Mouse (Mus musculus) lung, postnatal 10 days (tissue): ENCODE data around the gene Gcnt1.

Experiments used
- DNase-seq: peaks from one replicate; pipeline ENCODE4 v3.0.0; 2021

Gcnt1 gene

DNA sequence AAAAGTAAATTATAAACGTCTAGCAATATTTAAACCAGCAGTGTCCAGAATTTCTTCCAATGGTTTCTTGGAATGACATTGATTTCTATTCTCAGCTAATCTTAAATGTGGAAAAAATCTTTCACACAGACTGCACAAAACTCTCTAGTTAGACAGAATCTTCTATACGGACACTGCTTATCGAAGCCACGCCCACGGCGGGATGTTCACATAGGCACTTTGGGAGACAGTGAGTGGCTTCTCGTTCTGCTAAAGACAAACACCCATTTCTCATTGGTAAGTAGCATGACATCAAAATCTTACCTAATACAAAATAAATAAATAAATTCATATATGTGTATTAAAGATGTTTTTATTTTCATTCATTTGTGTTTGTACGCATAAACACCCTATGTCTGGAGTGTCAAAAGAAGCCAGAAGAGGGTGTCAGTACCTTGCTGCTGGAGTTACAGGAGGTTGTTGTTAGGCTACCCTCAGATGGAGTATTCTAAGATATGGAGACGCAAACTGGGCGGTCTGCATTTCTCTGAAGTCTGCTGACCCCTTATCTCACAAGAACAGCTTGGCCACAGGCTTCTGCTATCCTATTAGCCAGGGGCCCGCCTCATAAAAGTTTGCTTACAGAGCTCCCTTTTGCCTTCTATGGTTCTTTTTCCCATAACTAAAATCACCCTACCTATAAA lies 49.5 kb downstream of the Gcnt1 start:
- DNase-seq, result no peak

DNA sequence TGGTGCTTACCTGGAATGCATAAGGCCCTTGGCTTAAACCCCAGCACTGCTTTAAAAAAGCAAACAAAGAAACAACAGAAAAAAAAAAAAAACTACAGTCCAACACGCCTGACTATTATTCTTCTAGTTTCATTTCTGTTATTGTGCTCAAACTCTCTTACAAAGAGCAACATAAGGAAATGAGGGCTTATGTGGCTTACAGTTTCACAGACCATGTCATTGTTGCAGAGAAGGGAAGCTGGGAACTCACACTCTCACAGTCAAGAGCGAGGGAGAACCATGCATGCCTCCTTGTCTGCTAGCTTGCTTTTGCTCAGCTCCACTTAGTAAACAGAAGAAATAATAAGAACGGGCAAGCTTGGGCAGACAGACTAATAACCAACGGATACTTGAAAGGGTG lies 52.9 kb downstream of the Gcnt1 start:
- no peak for DNase-seq

DNA sequence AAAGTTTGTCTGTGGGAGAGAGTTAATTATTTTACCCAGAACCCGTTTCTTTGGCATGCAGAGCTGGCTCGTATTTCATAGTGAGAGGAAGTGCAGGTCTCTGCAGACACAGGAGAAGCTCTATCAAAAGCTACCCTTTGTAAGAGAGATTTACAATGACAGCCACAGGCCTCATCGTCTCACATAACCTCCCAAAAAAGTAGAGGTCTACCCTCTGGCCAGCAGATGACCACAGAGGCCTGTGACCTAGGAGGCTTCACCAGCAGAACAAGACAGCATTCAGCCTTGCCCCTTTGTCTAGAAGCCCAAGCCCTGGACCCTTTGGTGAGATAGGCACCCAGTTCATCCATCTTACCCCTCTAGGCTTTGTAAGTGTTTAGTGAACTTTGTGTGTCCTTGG lies 53.9 kb downstream of the Gcnt1 start:
- no peak for DNase-seq

DNA sequence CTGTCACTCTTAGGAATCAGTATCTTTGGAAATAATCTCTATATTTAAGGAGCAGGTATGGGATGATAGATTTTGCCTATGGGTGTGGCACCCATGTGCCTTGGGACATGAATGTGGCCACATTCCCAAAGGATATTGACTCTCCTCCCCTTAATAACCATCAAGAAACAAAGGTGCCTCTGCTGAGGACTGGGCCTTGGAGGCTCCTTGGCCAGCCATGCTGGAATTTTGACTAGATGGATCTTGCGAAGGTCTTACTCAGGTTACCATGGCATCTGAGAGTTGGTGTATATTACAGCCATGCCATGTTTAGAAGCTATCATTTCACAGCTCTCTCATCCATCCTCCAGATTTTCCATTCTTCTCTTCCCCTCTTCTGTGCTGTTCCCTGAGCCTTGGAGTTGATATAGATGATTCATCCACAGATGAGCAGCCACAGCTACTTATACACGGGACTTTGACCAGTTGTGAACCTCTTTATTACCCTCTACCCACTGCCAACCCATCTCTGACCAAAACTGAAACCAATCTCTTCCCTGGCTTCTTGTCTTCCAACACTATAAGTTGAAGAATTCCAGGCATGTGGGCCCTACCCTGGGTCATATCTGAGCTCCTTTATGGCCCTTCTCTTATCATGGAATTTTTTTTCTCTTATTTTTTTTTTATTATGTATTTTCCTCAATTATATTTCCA lies 56.2 kb downstream of the Gcnt1 start:
- DNase-seq, result no peak

DNA sequence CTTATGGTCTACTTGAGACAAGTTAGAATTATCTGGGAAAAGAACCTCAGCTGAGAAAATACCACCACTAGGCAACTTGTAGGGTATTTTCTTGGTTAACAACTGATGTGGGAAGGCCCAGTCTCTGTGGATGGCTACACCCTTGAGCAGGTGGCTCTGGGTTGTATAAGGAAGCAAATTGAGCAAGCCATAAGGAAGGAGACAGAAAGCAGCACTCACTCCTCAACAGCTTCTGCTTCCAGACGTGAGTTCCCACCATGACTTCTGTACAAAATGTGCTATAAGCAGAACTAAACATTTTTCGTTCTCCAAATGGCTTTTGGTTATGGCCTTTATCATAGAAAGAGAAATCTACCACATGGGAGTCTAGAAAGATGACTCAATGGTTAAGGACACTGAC lies 58.2 kb downstream of the Gcnt1 start:
- no peak for DNase-seq

DNA sequence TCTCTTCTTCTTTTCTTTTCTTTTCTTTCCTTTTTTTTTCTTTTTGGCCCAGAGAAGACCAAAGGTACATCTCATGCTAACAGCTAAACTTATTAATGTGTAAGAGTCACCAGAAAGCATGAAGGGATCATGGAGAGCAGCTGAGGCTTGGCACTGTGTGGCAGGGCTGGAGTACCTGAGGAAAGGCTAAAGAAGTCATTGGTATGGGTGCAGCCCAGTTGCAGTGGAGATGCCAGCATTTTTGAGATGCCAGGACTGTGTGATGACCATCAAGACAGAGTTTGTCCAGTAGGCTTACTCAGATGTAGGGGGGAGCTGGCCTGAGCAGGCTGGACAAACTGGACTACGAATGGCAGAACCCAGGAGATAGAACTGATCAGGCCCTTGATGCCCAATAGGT lies 58.9 kb downstream of the Gcnt1 start:
- no peak for DNase-seq

DNA sequence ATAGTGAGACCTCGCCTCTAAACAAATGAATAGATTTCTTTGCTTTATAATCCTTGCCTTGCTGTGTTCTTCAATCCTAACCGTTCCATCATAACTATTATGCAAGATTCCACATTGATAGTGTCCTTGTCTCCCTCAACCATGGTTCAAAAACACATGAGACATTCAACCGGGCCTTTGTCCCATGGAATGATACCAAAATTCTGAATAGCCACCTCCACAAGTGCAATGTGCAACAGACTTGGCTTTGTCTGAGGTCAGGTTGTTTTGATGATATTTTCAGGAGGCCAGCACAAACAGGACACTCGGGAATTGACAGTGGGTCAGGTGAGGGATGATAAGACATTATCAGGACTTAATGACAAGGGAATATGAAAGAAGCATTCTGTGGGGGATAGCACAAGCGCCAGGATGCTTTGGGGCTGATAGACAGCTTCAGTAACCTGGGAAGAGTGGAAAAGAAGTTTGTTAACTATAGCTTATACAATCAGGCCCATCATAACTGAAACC lies 59.9 kb downstream of the Gcnt1 start:
- no peak for DNase-seq

DNA sequence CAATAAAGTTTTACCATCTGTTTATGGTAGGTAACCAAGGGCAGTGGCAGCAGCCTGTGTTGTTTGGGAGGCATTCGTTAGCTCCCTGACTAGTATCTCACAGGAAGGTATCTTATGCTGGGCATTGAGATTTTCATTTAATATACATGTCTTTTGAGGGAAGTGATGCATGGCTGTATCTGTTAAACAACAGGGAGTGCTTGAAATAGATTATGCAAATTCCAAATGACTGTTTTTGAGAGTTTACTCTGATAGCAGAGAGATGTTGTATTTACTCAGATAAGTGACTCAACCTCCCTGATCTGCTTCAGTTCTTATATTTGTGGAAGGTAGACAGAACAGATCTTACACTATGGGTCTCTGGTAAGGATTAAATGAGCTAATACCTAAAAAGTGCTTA lies 61.1 kb downstream of the Gcnt1 start:
- DNase-seq, result no peak

DNA sequence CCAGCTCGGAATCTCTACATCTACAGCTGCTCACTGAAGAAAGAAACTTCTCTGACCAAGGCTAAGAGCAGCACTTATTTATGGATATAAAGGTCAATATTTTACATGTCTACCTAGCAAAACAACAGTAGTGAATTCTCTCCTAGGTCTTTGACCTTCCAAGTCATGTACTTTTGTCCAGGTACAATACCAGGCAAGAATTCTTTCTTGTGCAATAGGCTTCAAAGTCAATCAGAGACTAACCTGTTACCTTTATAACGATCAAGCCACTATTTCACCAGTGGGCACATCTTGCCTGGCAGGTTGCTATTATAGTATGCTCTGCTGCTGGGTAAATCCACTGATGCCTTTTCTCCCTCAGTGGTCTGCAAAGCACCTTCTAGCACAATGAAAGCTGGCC lies 61.6 kb downstream of the Gcnt1 start:
- DNase-seq, result no peak

DNA sequence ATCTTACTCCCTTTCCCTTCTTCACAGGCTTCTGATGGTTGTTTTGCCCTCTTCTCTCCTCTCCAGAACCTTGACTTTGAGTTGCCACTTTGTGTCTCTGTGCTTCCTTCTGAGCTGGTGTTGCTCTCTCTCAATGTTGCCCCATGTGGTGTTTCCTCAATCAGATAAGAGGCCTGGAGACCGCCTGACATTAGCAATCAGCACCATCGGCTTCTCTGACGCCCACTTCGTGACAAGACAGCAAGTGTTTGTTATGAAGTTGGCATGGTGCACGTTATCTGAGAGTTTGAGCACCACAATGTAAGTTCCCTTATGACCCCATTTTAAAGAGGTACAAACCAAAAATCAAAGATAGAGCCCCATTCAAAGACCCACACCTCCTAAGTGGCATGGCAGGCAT lies 76.6 kb downstream of the Gcnt1 start:
- no peak for DNase-seq

DNA sequence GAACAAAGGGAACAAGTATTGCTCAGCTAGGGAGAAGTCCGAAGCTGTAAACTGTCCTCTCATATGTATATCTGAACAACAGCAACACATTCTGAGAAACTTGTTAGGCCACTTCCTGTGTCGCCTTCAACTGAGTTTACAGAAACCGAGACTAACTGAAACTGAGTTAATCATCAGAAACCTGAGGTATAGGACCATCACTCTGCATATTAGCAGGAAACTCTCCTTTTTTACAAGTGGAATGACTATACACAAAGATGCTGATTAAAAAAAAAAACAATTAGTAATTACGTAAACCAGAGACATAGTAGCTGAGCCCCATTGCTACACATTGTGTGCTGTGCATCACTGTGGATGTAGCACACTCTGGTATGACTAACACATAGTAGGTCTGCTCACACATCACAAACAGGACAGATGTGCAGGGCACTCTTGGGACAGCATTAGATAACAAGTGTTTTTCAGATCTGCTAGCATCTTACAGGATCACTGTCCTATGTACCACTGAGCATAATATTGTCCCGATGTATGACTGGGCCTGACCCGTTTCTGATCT lies 77.4 kb downstream of the Gcnt1 start:
- no peak for DNase-seq

DNA sequence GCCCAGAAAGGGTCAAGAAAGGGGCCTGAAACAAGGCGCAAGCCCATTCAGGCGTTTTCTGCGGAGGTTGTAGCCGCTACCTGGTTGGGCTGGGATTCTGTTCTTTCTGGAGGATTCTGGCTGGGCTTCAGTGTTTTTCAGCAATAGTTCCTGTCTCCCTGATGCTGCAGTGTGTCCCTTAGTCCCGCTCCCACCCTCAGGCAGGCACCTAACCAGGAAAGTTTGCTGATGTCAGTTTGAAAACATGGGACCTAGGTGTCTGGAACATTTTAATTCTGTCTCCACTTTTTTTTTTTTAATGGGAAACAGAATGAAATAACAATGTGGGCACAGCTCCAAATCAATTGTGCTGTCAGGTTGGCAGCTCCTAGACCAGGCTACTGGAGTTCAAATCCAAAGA lies 78.5 kb downstream of the Gcnt1 start:
- DNase-seq, result no peak

DNA sequence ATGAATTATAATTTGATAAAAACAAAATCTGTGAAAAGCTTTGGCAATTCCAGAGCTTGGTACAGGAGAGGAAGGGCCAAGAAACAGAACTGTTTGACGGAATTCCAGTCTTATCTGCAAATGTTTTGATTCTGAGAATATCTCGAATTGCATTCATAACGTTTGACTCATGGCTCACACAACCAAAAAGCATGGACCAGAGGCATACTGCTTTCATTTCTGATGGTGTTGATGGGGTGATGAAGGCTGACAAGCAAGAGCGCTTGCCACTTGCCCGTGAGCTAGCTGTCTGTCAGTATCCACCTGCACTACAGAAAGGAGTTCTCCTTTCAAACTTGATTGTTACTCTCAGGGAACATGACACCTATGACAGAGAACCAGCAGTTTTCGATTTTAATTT lies 83.1 kb downstream of the Gcnt1 start:
- no peak for DNase-seq

DNA sequence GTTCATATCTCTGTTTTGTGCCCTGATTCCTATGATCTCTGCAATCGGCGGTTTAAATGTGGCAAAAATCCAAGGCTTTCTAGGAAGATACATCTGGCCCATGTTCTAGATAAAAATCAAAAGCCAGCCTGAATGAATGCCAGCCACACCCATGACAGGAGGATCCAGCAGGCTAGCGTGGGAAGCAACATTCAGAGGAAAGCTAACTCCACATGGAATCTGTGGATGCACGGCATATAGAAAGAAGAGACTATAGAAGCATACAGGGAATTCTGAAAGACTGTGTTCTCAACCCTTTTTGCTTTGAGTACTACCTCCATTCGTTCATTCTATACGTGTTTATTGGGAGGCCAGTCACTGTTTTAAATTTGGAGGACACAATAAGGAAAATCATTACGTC lies 86.6 kb downstream of the Gcnt1 start:
- no peak for DNase-seq

DNA sequence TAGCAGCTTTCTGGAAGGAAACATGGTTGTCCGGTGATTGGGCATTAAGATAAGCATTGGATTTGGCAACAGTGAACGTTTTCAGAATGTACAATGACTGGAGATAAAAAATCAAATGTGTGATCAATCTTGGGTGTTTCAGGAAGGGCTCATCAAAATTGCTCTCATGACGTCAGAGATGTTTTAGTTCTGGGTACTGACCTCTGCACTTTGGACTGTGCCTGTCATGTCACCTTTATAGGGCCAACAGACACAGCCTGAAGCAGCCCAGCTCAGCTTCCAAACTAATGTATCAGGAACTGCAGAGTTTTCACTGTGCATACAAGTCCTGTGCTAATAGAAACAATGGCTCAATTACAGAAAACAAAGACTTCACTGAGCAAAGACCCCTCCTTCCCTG lies 89.3 kb downstream of the Gcnt1 start:
- no peak for DNase-seq

DNA sequence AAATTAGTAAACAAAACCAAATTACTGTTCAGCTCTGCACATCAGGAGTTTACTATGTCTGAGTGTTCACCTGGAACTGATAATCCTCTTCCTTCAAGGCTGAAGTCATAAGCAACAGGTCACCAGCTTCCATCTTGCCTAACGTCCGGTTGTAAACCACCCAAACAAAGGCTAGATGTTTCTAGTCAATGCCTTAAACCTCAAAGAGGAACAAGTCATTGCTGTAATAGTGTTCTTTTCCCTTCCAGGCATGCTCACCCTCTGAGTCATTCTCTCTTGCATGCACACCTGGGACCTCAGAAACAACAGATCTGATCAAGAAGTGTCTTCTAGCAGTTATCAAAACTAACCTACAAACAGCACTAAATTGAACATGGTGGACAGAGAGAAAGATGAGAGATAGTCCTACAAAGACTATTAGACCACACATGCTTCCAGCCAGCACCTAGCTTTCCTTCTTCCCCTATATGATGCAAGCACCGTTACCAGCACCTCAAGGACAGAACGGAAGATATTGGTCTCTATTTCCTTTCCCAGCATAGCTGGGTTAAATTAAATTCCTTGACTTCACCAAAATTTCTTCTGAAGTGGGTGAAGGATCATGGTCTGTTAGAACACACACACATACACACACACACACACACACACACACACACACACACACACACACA lies 94.1 kb downstream of the Gcnt1 start:
- DNase-seq, result no peak
